Comparison of ENCODE assay signal across 22 mouse cellular contexts in the genomic region with DNA sequence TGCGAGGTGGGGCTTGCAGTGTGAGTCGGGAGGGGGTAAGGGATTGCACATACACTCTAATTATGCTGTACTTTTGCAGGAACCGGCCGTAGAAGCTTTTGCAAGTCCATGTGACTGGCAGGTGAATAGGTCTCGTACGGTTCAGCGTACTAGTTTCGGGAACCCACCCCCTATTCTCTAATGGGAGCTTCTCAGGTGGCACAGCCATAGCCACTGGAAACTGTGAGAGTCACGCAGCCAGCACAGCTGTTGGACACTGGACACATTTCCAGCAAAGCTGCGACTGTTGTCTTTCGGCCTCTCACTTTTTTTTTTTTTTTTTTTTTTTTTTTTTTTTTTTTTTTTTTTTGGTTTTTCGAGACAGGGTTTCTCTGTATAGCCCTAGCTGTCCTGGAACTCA. TPM values are rescaled to one million over a fixed set of nuclear protein-coding genes. Genes with fewer than 3 reads are reported as not detected.
"Had no signal": no experiment of that assay in that cellular context is flagged by ENCODE, and none has a peak within 500 bp of the region (broad histone marks: within the 10 kb centered on the region; RNA-seq: fewer than 3 reads in every experiment).

No protein-coding gene starts in this region.

- DNase-seq: retina, postnatal 1 day; right cerebral cortex, adult 18-20 months; right cerebral cortex, postnatal 14 days; right cerebral cortex, postnatal 25 days; right cerebral cortex, postnatal 4 days; spleen, adult 18-20 months; thymus, adult 2 months; thymus, postnatal 14 days; thymus, postnatal 25 days; thymus, postnatal 36 days; thymus, postnatal 4 days had no signal

- H3K4me3 ChIP-seq: neural tube, embryonic 12.5 days; neural tube, embryonic 13.5 days; stomach, embryonic 15.5 days had no signal

- H3K27me3 ChIP-seq: neural tube, embryonic 12.5 days; neural tube, embryonic 13.5 days; stomach, embryonic 15.5 days had no signal

- H3K9me3 ChIP-seq: neural tube, embryonic 12.5 days; neural tube, embryonic 13.5 days; stomach, embryonic 15.5 days had no signal

- H3K36me3 ChIP-seq: neural tube, embryonic 12.5 days; neural tube, embryonic 13.5 days; stomach, embryonic 15.5 days had no signal

- H3K27ac ChIP-seq: neural tube, embryonic 12.5 days; neural tube, embryonic 13.5 days; stomach, embryonic 15.5 days; stomach, postnatal 0 days had no signal

- H3K4me2 ChIP-seq: neural tube, embryonic 12.5 days; neural tube, embryonic 13.5 days; stomach, embryonic 15.5 days had no signal

- H3K9ac ChIP-seq: neural tube, embryonic 12.5 days; neural tube, embryonic 13.5 days; stomach, embryonic 15.5 days had no signal

RNA-seq across cellular contexts. Expression of a gene that starts 15.7 kb away (rescaled TPM):
- total RNA-seq: neutrophil, adult 5-6 weeks had no signal
- polyA plus RNA-seq: neural tube, embryonic 12.5 days; neural tube, embryonic 13.5 days; neural tube, embryonic 14.5 days; small intestine, adult 2 months; stomach, embryonic 14.5 days; stomach, embryonic 15.5 days; stomach, embryonic 16.5 days; testis, adult 2 months; urinary bladder, adult 2 months had no signal
